Mouse (Mus musculus): ENCODE measurements around the gene Fam187a. TPM values are rescaled to one million over a fixed set of nuclear protein-coding genes. Genes with fewer than 3 reads are reported as not detected.

Fam187a gene
- total and polyA plus RNA-seq, 3 experiments = 0.08 TPM; not detected in 1

DNA sequence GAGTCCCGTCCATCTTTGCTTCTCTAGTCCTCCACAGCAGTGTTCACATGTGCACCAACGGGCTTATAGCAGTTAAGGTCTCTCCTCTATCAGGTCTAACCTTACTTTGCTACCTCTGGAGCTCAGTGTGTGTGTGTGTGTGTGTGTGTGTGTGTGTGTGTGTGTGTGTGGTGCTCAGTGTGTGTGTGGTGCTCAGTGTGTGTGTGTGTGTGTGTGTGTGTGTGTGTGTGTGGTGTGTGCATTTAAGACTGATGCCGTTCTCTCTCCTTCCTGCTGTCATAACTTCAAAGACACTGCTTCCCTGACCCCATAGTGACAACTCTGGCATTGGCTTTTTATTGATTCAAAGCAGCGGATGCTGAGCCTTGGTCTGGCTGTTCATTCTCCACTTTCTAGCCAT is 49.4 kb upstream of the Fam187a start, which contains the start of gene Higd1b:
Gene Higd1b (plus strand): TSS at position 301 of the 400 bp plus-strand sequence.
- no peaks in the 10 kb centered on the region for H3K79me2 ChIP-seq (ENCODE audit: control insufficient read depth, insufficient read depth, low read length, poor library complexity)
- TF ChIP-seq POLR2A (IDR thresholded peaks at IDR 0.05; ENCODE audit: control insufficient read depth in 1 of 2, insufficient read depth in 1 of 2, low read depth in 1 of 2, low read length in 2 of 2, poor library complexity in 1 of 2) (no peak), POLR2AphosphoS2 (IDR thresholded peaks at IDR 0.05; ENCODE audit: low read length) (0 out of 2 replicates have a peak, but pooled peaks have one; percentile 20), MAFK (IDR thresholded peaks at IDR 0.05; ENCODE audit: borderline replicate concordance, low read depth, low read length) (no peak)
- no peak for DNase-seq (ENCODE audit: low read depth, low spot score)
- no peak within 1 kb of the TSS for H3K9ac ChIP-seq (ENCODE audit: control insufficient read depth, low read depth, low read length, poor library complexity, severe bottlenecking)
- no peaks in the 10 kb centered on the region for H3K9me3 ChIP-seq (replicated peaks; ENCODE audit: insufficient read depth, low read length)
- peaks cover 0 to 3% of the 10 kb centered on the region in 2 experiments; a peak in 1 of 4 replicates for H3K4me1 ChIP-seq (ENCODE audit: control insufficient read depth in 1 of 2, insufficient read depth in 2 of 2, low read length in 2 of 2)
- no peaks in the 10 kb centered on the region; a peak in 1 of 4 replicates for H3K36me3 ChIP-seq (ENCODE audit: control insufficient read depth in 1 of 2, insufficient read depth in 2 of 2, low read length in 2 of 2)
- H3K4me3 ChIP-seq (ENCODE audit: control insufficient read depth in 1 of 2, insufficient read depth in 1 of 2, low read depth in 2 of 2, low read length in 2 of 2) = no peak within 1 kb of the TSS
- 0 out of 4 replicates have a peak, but pooled peaks cover 0 to 2% of the 10 kb centered on the region in 2 experiments for H3K27me3 ChIP-seq (ENCODE audit: control insufficient read depth in 1 of 2, insufficient read depth in 2 of 2, low read length in 2 of 2)
- H3K27ac ChIP-seq (ENCODE audit: control insufficient read depth, low read depth, low read length) = no peak within 1 kb of the TSS

DNA sequence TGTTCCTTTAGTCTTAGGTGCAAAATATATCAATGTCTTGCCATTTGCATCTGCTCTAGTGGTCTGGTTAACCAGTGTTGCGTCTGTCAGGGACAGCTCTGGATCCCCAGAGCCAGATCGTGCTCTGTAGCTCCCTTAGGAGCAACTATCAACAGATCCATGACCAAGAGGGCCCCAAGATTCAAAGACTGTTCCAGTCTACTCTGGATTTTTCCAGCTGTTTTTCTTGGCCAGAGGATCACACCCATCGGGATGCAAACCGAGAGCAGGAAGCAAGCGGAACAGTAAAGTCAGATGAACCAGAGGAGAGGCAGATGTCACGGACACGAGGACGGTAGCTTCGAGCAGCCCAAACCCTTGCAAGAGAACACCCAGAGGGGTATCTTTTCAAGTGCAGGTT is 48.8 kb upstream of the Fam187a start:
- no peak; a peak in 1 of 4 replicates for TF ChIP-seq POLR2A (IDR thresholded peaks at IDR 0.05; ENCODE audit: control insufficient read depth in 1 of 2, insufficient read depth in 1 of 2, low read depth in 1 of 2, low read length in 2 of 2, poor library complexity in 1 of 2)
- no peak for TF ChIP-seq TCF12 (IDR thresholded peaks at IDR 0.05; ENCODE audit: low read depth, low read length)
- no peak for TF ChIP-seq ZMIZ1 (IDR thresholded peaks at IDR 0.05; ENCODE audit: low read depth, low read length)
- no peak for TF ChIP-seq CHD1 (IDR thresholded peaks at IDR 0.05; ENCODE audit: low read depth, low read length)
- TF ChIP-seq MYC (IDR thresholded peaks at IDR 0.05; ENCODE audit: low read depth, low read length) = no peak
- no peak for TF ChIP-seq ELF1 (IDR thresholded peaks at IDR 0.05; ENCODE audit: low read depth, low read length)
- TF ChIP-seq GABPA (IDR thresholded peaks at IDR 0.05; ENCODE audit: low read depth, low read length) = no peak
- no peak for TF ChIP-seq RAD21 (IDR thresholded peaks at IDR 0.05; ENCODE audit: low read depth, low read length)
- TF ChIP-seq MAFK (IDR thresholded peaks at IDR 0.05; ENCODE audit: borderline replicate concordance, low read depth, low read length) = no peak
- TF ChIP-seq MXI1 (IDR thresholded peaks at IDR 0.05; ENCODE audit: low read depth, low read length) = no peak
- TF ChIP-seq NRF1 (IDR thresholded peaks at IDR 0.05; ENCODE audit: insufficient read depth, low read depth, low read length, poor library complexity, severe bottlenecking) = no peak
- Histone ChIP-seq H3K27ac (ENCODE audit: control insufficient read depth, low read depth, low read length) (no peak overlapping the region), H3K4me3 (ENCODE audit: control insufficient read depth in 1 of 2, insufficient read depth in 1 of 2, low read depth in 2 of 2, low read length in 2 of 2) (no peak overlapping the region), H3K9ac (ENCODE audit: control insufficient read depth, low read depth, low read length, poor library complexity, severe bottlenecking) (no peak overlapping the region), H3K27me3 (ENCODE audit: control insufficient read depth in 1 of 2, insufficient read depth in 2 of 2, low read length in 2 of 2) (no peaks in the 10 kb centered on the region), H3K4me1 (ENCODE audit: control insufficient read depth in 1 of 2, insufficient read depth in 2 of 2, low read length in 2 of 2) (peaks cover 0 to 3% of the 10 kb centered on the region in 2 experiments; a peak in 1 of 4 replicates), H3K36me3 (ENCODE audit: control insufficient read depth in 1 of 2, insufficient read depth in 2 of 2, low read length in 2 of 2) (no peaks in the 10 kb centered on the region; a peak in 1 of 4 replicates), H3K9me3 (replicated peaks; ENCODE audit: insufficient read depth, low read length) (no peaks in the 10 kb centered on the region), H3K79me2 (ENCODE audit: control insufficient read depth, insufficient read depth, low read length, poor library complexity) (no peaks in the 10 kb centered on the region)
- DNase-seq (ENCODE audit: low read depth, low spot score) = no peak

DNA sequence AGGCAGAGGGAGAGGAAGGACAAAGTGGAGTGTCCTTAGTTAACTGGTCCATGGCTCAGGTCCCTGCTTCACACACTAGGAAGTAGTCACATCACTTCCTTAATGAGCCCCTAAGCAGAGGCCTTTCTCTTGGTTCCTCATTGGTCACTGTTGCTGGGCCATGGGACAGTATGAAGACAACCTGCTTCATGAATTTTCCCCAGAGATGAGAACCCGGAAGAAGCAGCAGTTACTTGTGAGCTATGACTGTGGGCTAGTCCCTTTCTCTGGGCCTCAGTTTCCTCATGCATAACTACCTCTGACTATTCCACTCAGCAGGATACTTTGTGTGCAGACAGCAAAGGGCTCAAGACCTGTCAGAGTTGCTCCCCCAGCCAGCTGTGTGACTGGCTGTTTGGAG is 47.6 kb upstream of the Fam187a start:
- Histone ChIP-seq H3K4me1 (ENCODE audit: control insufficient read depth in 1 of 2, insufficient read depth in 2 of 2, low read length in 2 of 2) (no peaks in the 10 kb centered on the region), H3K27me3 (ENCODE audit: control insufficient read depth in 1 of 2, insufficient read depth in 2 of 2, low read length in 2 of 2) (no peaks in the 10 kb centered on the region), H3K4me3 (ENCODE audit: control insufficient read depth in 1 of 2, insufficient read depth in 1 of 2, low read depth in 2 of 2, low read length in 2 of 2) (no peak overlapping the region), H3K36me3 (ENCODE audit: control insufficient read depth in 1 of 2, insufficient read depth in 2 of 2, low read length in 2 of 2) (peaks cover 0 to 2% of the 10 kb centered on the region in 2 experiments; a peak in 2 of 4 replicates), H3K27ac (ENCODE audit: control insufficient read depth, low read depth, low read length) (no peak overlapping the region), H3K79me2 (ENCODE audit: control insufficient read depth, insufficient read depth, low read length, poor library complexity) (no peaks in the 10 kb centered on the region), H3K9ac (ENCODE audit: control insufficient read depth, low read depth, low read length, poor library complexity, severe bottlenecking) (no peak overlapping the region), H3K9me3 (replicated peaks; ENCODE audit: insufficient read depth, low read length) (no peaks in the 10 kb centered on the region)
- no peak for DNase-seq (ENCODE audit: low read depth, low spot score)
- no peak for TF ChIP-seq RCOR1 (IDR thresholded peaks at IDR 0.05; ENCODE audit: low read depth, low read length)
- no peak for TF ChIP-seq MXI1 (IDR thresholded peaks at IDR 0.05; ENCODE audit: low read depth, low read length)
- TF ChIP-seq CTCF (IDR thresholded peaks at IDR 0.05 in 2 of 3, conservative IDR thresholded peaks at IDR 0.05 in 1 of 3; ENCODE audit: control insufficient read depth in 1 of 3, insufficient read depth in 1 of 3, low read depth in 2 of 3, low read length in 3 of 3, poor library complexity in 1 of 3, severe bottlenecking in 1 of 3) = no peak
- TF ChIP-seq ZNF384 (IDR thresholded peaks at IDR 0.05; ENCODE audit: low read depth, low read length) = no peak
- TF ChIP-seq ETS1 (IDR thresholded peaks at IDR 0.05; ENCODE audit: low read depth, low read length) = no peak

Measured in MEL (cell line).